Mouse (Mus musculus): Measurements from ENCODE around the gene Ahdc1. TPM values are rescaled to one million over a fixed set of nuclear protein-coding genes. Genes with fewer than 3 reads are reported as not detected.

The Ahdc1 gene
- polyA plus RNA-seq, 1 experiment from 2014 or later, result 1.6 TPM

- Histone ChIP-seq H3K79me2 (ENCODE audit: inconsistent target) (no peaks in the 10 kb centered on the region), H3K36me3 (ENCODE audit: inconsistent target) (no peaks in the 10 kb centered on the region), H3K27ac (no peak overlapping the region), H3K4me3 (ENCODE audit: inconsistent target) (no peak overlapping the region)
- WGBS (ENCODE audit: missing documents), result 96% methylated on average over 7 of the region's 7 CpGs
Measured at GRCm38 (mm10) chr4:133106691-133107090, 95.6 kb downstream of the Ahdc1 start.

GRCm38 (mm10) chr4:133107788-133108281, 96.8 kb downstream of the Ahdc1 start:
- Histone ChIP-seq H3K36me3 (ENCODE audit: inconsistent target) (no peaks in the 10 kb centered on the region), H3K27ac (no peak overlapping the region), H3K79me2 (ENCODE audit: inconsistent target) (no peaks in the 10 kb centered on the region), H3K4me3 (ENCODE audit: inconsistent target) (no peak overlapping the region)
- WGBS (ENCODE audit: missing documents), result 88% methylated on average over 13 of the region's 13 CpGs

- Histone ChIP-seq H3K36me3 (ENCODE audit: inconsistent target) (no peaks in the 10 kb centered on the region), H3K79me2 (ENCODE audit: inconsistent target) (no peaks in the 10 kb centered on the region), H3K4me3 (ENCODE audit: inconsistent target) (no peak overlapping the region), H3K27ac (no peak overlapping the region)
- WGBS (ENCODE audit: missing documents), result 97% methylated on average over 11 of the region's 13 CpGs
Measured at GRCm38 (mm10) chr4:133108481-133109334, 97.6 kb downstream of the Ahdc1 start.

GRCm38 (mm10) chr4:133109335-133109801, 98.3 kb downstream of the Ahdc1 start:
- WGBS (ENCODE audit: missing documents), result 56% methylated on average over 5 of the region's 5 CpGs
- no peak overlapping the region for H3K27ac ChIP-seq
- no peaks in the 10 kb centered on the region for H3K79me2 ChIP-seq (ENCODE audit: inconsistent target)
- H3K4me3 ChIP-seq (ENCODE audit: inconsistent target), result no peak overlapping the region
- H3K36me3 ChIP-seq (ENCODE audit: inconsistent target), result no peaks in the 10 kb centered on the region

GRCm38 (mm10) chr4:133112175-133112838, 101.2 kb downstream of the Ahdc1 start:
- 73% methylated on average over 13 of the region's 13 CpGs for WGBS (ENCODE audit: missing documents)

GRCm38 (mm10) chr4:133113351-133113882, 102.4 kb downstream of the Ahdc1 start:
- Histone ChIP-seq H3K4me3 (ENCODE audit: inconsistent target) (no peak overlapping the region), H3K79me2 (ENCODE audit: inconsistent target) (no peaks in the 10 kb centered on the region), H3K36me3 (ENCODE audit: inconsistent target) (no peaks in the 10 kb centered on the region), H3K27ac (no peak overlapping the region)
- 83% methylated on average over 5 of the region's 6 CpGs for WGBS (ENCODE audit: missing documents)

More at GRCm38 (mm10) chr4:133112175-133112838, 101.2 kb downstream of the Ahdc1 start:
- Histone ChIP-seq H3K36me3 (ENCODE audit: inconsistent target) (no peaks in the 10 kb centered on the region), H3K4me3 (ENCODE audit: inconsistent target) (no peak overlapping the region), H3K27ac (no peak overlapping the region), H3K79me2 (ENCODE audit: inconsistent target) (no peaks in the 10 kb centered on the region)

GRCm38 (mm10) chr4:133114762-133115161, 103.7 kb downstream of the Ahdc1 start:
- H3K79me2 ChIP-seq (ENCODE audit: inconsistent target), result no peaks in the 10 kb centered on the region
- H3K27ac ChIP-seq, result no peak overlapping the region
- no peak overlapping the region for H3K4me3 ChIP-seq (ENCODE audit: inconsistent target)
- 93% methylated on average over 3 of the region's 3 CpGs for WGBS (ENCODE audit: missing documents)
- H3K36me3 ChIP-seq (ENCODE audit: inconsistent target), result no peaks in the 10 kb centered on the region

- Histone ChIP-seq H3K36me3 (ENCODE audit: inconsistent target) (no peaks in the 10 kb centered on the region), H3K79me2 (ENCODE audit: inconsistent target) (no peaks in the 10 kb centered on the region), H3K4me3 (ENCODE audit: inconsistent target) (no peak overlapping the region), H3K27ac (no peak overlapping the region)
- WGBS (ENCODE audit: missing documents), result 93% methylated on average over 14 of the region's 14 CpGs
Measured at GRCm38 (mm10) chr4:133115721-133116429, 104.8 kb downstream of the Ahdc1 start.

GRCm38 (mm10) chr4:133116756-133117470, 105.9 kb downstream of the Ahdc1 start:
- WGBS (ENCODE audit: missing documents), result 85% methylated on average over 3 of the region's 3 CpGs

GRCm38 (mm10) chr4:133117556-133118411, 106.7 kb downstream of the Ahdc1 start:
- WGBS (ENCODE audit: missing documents), result 43% methylated on average over 15 of the region's 18 CpGs
- H3K4me3 ChIP-seq (ENCODE audit: inconsistent target), result peak overlapping the region; percentile 12; the same call in 1 of the 2 replicates
- no peaks in the 10 kb centered on the region for H3K36me3 ChIP-seq (ENCODE audit: inconsistent target)
- no peaks in the 10 kb centered on the region for H3K79me2 ChIP-seq (ENCODE audit: inconsistent target)
- peak overlapping the region; percentile 92 for H3K27ac ChIP-seq

More at GRCm38 (mm10) chr4:133116756-133117470, 105.9 kb downstream of the Ahdc1 start:
- H3K36me3 ChIP-seq (ENCODE audit: inconsistent target), result no peaks in the 10 kb centered on the region
- H3K27ac ChIP-seq, result peak overlapping the region; percentile 92
- H3K79me2 ChIP-seq (ENCODE audit: inconsistent target), result no peaks in the 10 kb centered on the region
- H3K4me3 ChIP-seq (ENCODE audit: inconsistent target), result no peak overlapping the region

- 94% methylated on average over 6 of the region's 6 CpGs for WGBS (ENCODE audit: missing documents)
- H3K79me2 ChIP-seq (ENCODE audit: inconsistent target), result no peaks in the 10 kb centered on the region
Measured at GRCm38 (mm10) chr4:133118775-133119375, 107.8 kb downstream of the Ahdc1 start.

GRCm38 (mm10) chr4:133119579-133119978, 108.5 kb downstream of the Ahdc1 start:
- no peaks in the 10 kb centered on the region for H3K79me2 ChIP-seq (ENCODE audit: inconsistent target)
- WGBS (ENCODE audit: missing documents), result 96% methylated on average over 6 of the region's 6 CpGs
- no peak overlapping the region for H3K4me3 ChIP-seq (ENCODE audit: inconsistent target)
- no peak overlapping the region for H3K27ac ChIP-seq
- H3K36me3 ChIP-seq (ENCODE audit: inconsistent target), result no peaks in the 10 kb centered on the region

More at GRCm38 (mm10) chr4:133118775-133119375, 107.8 kb downstream of the Ahdc1 start:
- Histone ChIP-seq H3K27ac (no peak overlapping the region), H3K4me3 (ENCODE audit: inconsistent target) (no peak overlapping the region), H3K36me3 (ENCODE audit: inconsistent target) (no peaks in the 10 kb centered on the region)
